Mouse (Mus musculus): ENCODE measurements at regions not wholly inside any gene's neighbourhood (a gene's known extent, or its start where the extent isn't known, plus 50 kb on each side); places are given as distances from the start of the nearest gene placed in this dataset.

GRCm38 (mm10) chr7:70205900-70206299 lies 160.6 kb downstream of the Nr2f2 start:
- 57% methylated on average over 1 of the region's 1 CpGs for WGBS (ENCODE audit: insufficient replicate concordance)
- ATAC-seq (no peak), DNase-seq (no peak)
- TF ChIP-seq EP300 (IDR thresholded peaks at IDR 0.05; ENCODE audit: low read depth) (no peak), CTCF (IDR thresholded peaks at IDR 0.05; ENCODE audit: low read depth) (no peak)
- H3K27ac ChIP-seq (ENCODE audit: low read depth): no peak overlapping the region
- H3K4me1 ChIP-seq (ENCODE audit: insufficient read depth): no peaks in the 10 kb centered on the region
- no peaks in the 10 kb centered on the region for H3K9me3 ChIP-seq (ENCODE audit: low read length)
- H3K9ac ChIP-seq (replicated peaks): no peak overlapping the region
- no peaks in the 10 kb centered on the region for H3K36me3 ChIP-seq (replicated peaks; ENCODE audit: insufficient read depth, low read length)
- H3K27me3 ChIP-seq (ENCODE audit: insufficient read depth, low read length): no peaks in the 10 kb centered on the region
- no peak overlapping the region for H3K4me3 ChIP-seq (ENCODE audit: low read depth, low read length)
- H3K4me2 ChIP-seq (ENCODE audit: low read depth, low read length): no peak overlapping the region

- Histone ChIP-seq H3K27ac (ENCODE audit: low read depth) (no peak overlapping the region), H3K9ac (replicated peaks) (no peak overlapping the region), H3K27me3 (ENCODE audit: insufficient read depth, low read length) (no peaks in the 10 kb centered on the region), H3K4me3 (ENCODE audit: low read depth, low read length) (no peak overlapping the region), H3K9me3 (ENCODE audit: low read length) (no peaks in the 10 kb centered on the region), H3K36me3 (replicated peaks; ENCODE audit: insufficient read depth, low read length) (no peaks in the 10 kb centered on the region), H3K4me2 (ENCODE audit: low read depth, low read length) (no peak overlapping the region), H3K4me1 (ENCODE audit: insufficient read depth) (no peaks in the 10 kb centered on the region)
- no peak for TF ChIP-seq CTCF (IDR thresholded peaks at IDR 0.05; ENCODE audit: low read depth)
- TF ChIP-seq EP300 (IDR thresholded peaks at IDR 0.05; ENCODE audit: low read depth): no peak
- WGBS (ENCODE audit: insufficient replicate concordance): 85% methylated on average over 4 of the region's 4 CpGs
- ATAC-seq (no peak), DNase-seq (no peak)
These were observed 166.3 kb downstream of the Nr2f2 start for GRCm38 (mm10) chr7:70200188-70200587.

GRCm38 (mm10) chr7:70178956-70179355 lies 187.6 kb downstream of the Nr2f2 start:
- DNase-seq (no peak), ATAC-seq (no peak)
- no peak for TF ChIP-seq CTCF (IDR thresholded peaks at IDR 0.05; ENCODE audit: low read depth)
- TF ChIP-seq EP300 (IDR thresholded peaks at IDR 0.05; ENCODE audit: low read depth): no peak
- no peak overlapping the region for H3K4me2 ChIP-seq (ENCODE audit: low read depth, low read length)
- no peaks in the 10 kb centered on the region for H3K9me3 ChIP-seq (ENCODE audit: low read length)
- H3K36me3 ChIP-seq (replicated peaks; ENCODE audit: insufficient read depth, low read length): no peaks in the 10 kb centered on the region
- H3K9ac ChIP-seq (replicated peaks): no peak overlapping the region
- no peak overlapping the region for H3K27ac ChIP-seq (ENCODE audit: low read depth)
- WGBS (ENCODE audit: insufficient replicate concordance): 55% methylated on average over 2 of the region's 2 CpGs
- no peaks in the 10 kb centered on the region for H3K4me1 ChIP-seq (ENCODE audit: insufficient read depth)
- H3K27me3 ChIP-seq (ENCODE audit: insufficient read depth, low read length): no peaks in the 10 kb centered on the region
- H3K4me3 ChIP-seq (ENCODE audit: low read depth, low read length): no peak overlapping the region

GRCm38 (mm10) chr7:70178006-70178405 lies 188.5 kb downstream of the Nr2f2 start:
- no peaks in the 10 kb centered on the region for H3K36me3 ChIP-seq (replicated peaks; ENCODE audit: insufficient read depth, low read length)
- H3K9ac ChIP-seq (replicated peaks): no peak overlapping the region
- no peaks in the 10 kb centered on the region for H3K4me1 ChIP-seq (ENCODE audit: insufficient read depth)
- no peak overlapping the region for H3K4me2 ChIP-seq (ENCODE audit: low read depth, low read length)
- no peaks in the 10 kb centered on the region for H3K27me3 ChIP-seq (ENCODE audit: insufficient read depth, low read length)
- no peak for DNase-seq
- TF ChIP-seq CTCF (IDR thresholded peaks at IDR 0.05; ENCODE audit: low read depth): no peak
- no peak for TF ChIP-seq EP300 (IDR thresholded peaks at IDR 0.05; ENCODE audit: low read depth)
- H3K9me3 ChIP-seq (ENCODE audit: low read length): no peaks in the 10 kb centered on the region
- ATAC-seq: no peak
- no peak overlapping the region for H3K27ac ChIP-seq (ENCODE audit: low read depth)
- no peak overlapping the region for H3K4me3 ChIP-seq (ENCODE audit: low read depth, low read length)
- WGBS (ENCODE audit: insufficient replicate concordance): 62% methylated on average over 2 of the region's 2 CpGs

- TF ChIP-seq EP300 (IDR thresholded peaks at IDR 0.05; ENCODE audit: low read depth) (no peak), CTCF (IDR thresholded peaks at IDR 0.05; ENCODE audit: low read depth) (no peak)
- no peaks in the 10 kb centered on the region for H3K9me3 ChIP-seq (ENCODE audit: low read length)
- 80% methylated on average over 16 of the region's 16 CpGs for WGBS (ENCODE audit: insufficient replicate concordance)
- no peak overlapping the region for H3K9ac ChIP-seq (replicated peaks)
- ATAC-seq (no peak), DNase-seq (no peak)
- no peaks in the 10 kb centered on the region for H3K4me1 ChIP-seq (ENCODE audit: insufficient read depth)
- no peak overlapping the region for H3K27ac ChIP-seq (ENCODE audit: low read depth)
- no peaks in the 10 kb centered on the region for H3K36me3 ChIP-seq (replicated peaks; ENCODE audit: insufficient read depth, low read length)
- H3K4me2 ChIP-seq (ENCODE audit: low read depth, low read length): no peak overlapping the region
- H3K27me3 ChIP-seq (ENCODE audit: insufficient read depth, low read length): no peaks in the 10 kb centered on the region
- H3K4me3 ChIP-seq (ENCODE audit: low read depth, low read length): no peak overlapping the region
These were observed 189.8 kb downstream of the Nr2f2 start for GRCm38 (mm10) chr7:70176686-70177259.

GRCm38 (mm10) chr7:70176086-70176485 lies 190.4 kb downstream of the Nr2f2 start:
- Histone ChIP-seq H3K4me2 (ENCODE audit: low read depth, low read length) (no peak overlapping the region), H3K4me3 (ENCODE audit: low read depth, low read length) (no peak overlapping the region), H3K27ac (ENCODE audit: low read depth) (no peak overlapping the region), H3K9ac (replicated peaks) (no peak overlapping the region), H3K36me3 (replicated peaks; ENCODE audit: insufficient read depth, low read length) (no peaks in the 10 kb centered on the region), H3K27me3 (ENCODE audit: insufficient read depth, low read length) (no peaks in the 10 kb centered on the region), H3K9me3 (ENCODE audit: low read length) (no peaks in the 10 kb centered on the region), H3K4me1 (ENCODE audit: insufficient read depth) (no peaks in the 10 kb centered on the region)
- ATAC-seq: no peak
- DNase-seq: no peak
- 77% methylated on average over 7 of the region's 7 CpGs for WGBS (ENCODE audit: insufficient replicate concordance)
- no peak for TF ChIP-seq CTCF (IDR thresholded peaks at IDR 0.05; ENCODE audit: low read depth)
- TF ChIP-seq EP300 (IDR thresholded peaks at IDR 0.05; ENCODE audit: low read depth): no peak

- DNase-seq (no peak), ATAC-seq (no peak)
- TF ChIP-seq CTCF (IDR thresholded peaks at IDR 0.05; ENCODE audit: low read depth) (no peak), EP300 (IDR thresholded peaks at IDR 0.05; ENCODE audit: low read depth) (no peak)
- H3K4me3 ChIP-seq (ENCODE audit: low read depth, low read length): no peak overlapping the region
- no peak overlapping the region for H3K4me2 ChIP-seq (ENCODE audit: low read depth, low read length)
- H3K36me3 ChIP-seq (replicated peaks; ENCODE audit: insufficient read depth, low read length): no peaks in the 10 kb centered on the region
- H3K4me1 ChIP-seq (ENCODE audit: insufficient read depth): no peaks in the 10 kb centered on the region
- 47% methylated on average over 7 of the region's 7 CpGs for WGBS (ENCODE audit: insufficient replicate concordance)
- H3K27ac ChIP-seq (ENCODE audit: low read depth): no peak overlapping the region
- no peak overlapping the region for H3K9ac ChIP-seq (replicated peaks)
- no peaks in the 10 kb centered on the region for H3K9me3 ChIP-seq (ENCODE audit: low read length)
- H3K27me3 ChIP-seq (ENCODE audit: insufficient read depth, low read length): no peaks in the 10 kb centered on the region
These were observed 194.1 kb downstream of the Nr2f2 start for GRCm38 (mm10) chr7:70172431-70172830.
